Mouse (Mus musculus) liver, adult 2 months (tissue): ENCODE measurements at regions not wholly inside any gene's neighbourhood (a gene's known extent, or its start where the extent isn't known, plus 50 kb on each side); places are given as distances from the start of the nearest gene placed in this dataset.

Experiments
- CTCF ChIP-seq: fragments of 200-500 bp; IDR thresholded peaks from 2 replicates; pipeline ENCODE4 v1.5.1; 2011; ENCODE audit warnings: low read depth, low read length, control low read depth
- POLR2A ChIP-seq: fragments of 200-500 bp; IDR thresholded peaks from 2 replicates; pipeline ENCODE4 v1.6.1; 2011; ENCODE audit warnings: low read length, control low read depth; ENCODE audit not compliant: insufficient read depth; ENCODE audit errors: extremely low read depth

DNA sequence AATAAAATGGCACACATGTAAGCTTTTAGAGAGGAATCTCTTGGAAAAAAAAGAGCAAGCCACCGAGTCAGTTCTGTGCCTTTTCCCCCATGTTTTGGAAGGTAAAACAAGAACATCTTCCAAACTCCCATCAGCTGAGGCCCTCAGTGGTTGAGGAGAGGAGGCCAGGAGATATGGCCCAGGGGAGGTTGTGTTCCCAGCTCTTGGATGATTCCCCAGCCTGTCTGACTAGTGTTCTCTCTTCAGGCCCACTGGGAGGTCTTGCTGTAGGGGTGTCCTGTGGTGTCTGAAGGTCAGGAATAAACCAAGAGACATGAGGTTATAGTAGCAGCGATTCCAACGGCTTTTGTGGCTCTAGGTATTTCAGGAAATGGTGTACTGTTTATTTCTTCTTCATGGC, 643.2 kb downstream of the Rnf144a start:
- TF ChIP-seq CTCF (no peak), POLR2A (no peak)
